Mouse (Mus musculus): ENCODE measurements at regions not wholly inside any gene's neighbourhood (a gene's known extent, or its start where the extent isn't known, plus 50 kb on each side); places are given as distances from the start of the nearest gene placed in this dataset.

DNA sequence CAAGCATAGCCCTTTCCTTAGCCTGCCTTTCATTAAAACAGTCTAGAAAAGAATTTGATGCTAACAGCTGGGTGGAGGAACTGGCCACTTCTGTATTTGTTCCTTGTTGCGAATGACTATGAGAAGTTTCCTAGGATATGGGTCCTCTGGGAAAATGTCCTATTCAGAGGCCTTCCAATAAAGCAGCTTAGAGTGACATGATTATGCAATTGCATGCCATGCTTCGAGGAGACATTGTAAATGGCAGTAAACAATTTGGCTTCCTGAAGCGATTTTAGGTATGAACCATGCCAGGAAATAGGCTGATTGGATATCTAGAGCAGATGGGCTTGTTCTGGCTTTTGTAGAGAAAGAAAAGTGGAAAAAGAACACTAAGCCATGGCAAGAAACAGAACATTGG, 128.3 kb downstream of the Tmsb4x start:
- TF ChIP-seq CTCF (IDR thresholded peaks at IDR 0.05; ENCODE audit: low read depth, low read length) (no peak), POLR2A (IDR thresholded peaks at IDR 0.05; ENCODE audit: borderline replicate concordance, low read depth, low read length) (no peak)

All from bone marrow macrophage, adult 2 months (primary cell).